Mouse (Mus musculus) CH12.LX (cell line): Measurements from ENCODE around the gene Gucy1a1. TPM values are rescaled to one million over a fixed set of nuclear protein-coding genes. Genes with fewer than 3 reads are reported as not detected.

Experiments used
- DNase-seq: peaks from one replicate; pipeline ENCODE4 v3.0.0-alpha.2; 2013; ENCODE audit errors: extremely low read depth
- H3K27ac ChIP-seq: 2 replicates; pipeline ENCODE4 v1.5.1; 2012; ENCODE audit warnings: low read depth, mild to moderate bottlenecking, control low read depth, moderate library complexity; ENCODE audit not compliant: insufficient read depth
- H3K27me3 ChIP-seq: replicated peaks from 2 replicates; pipeline ENCODE3; 2012; ENCODE audit warnings: inconsistent platforms
- H3K36me3 ChIP-seq, 2 experiments: replicated peaks in 1 of 2; 2 replicates each; pipeline versions ENCODE3 to v1.6.1; 2012; ENCODE audit warnings: inconsistent platforms in 1 of 2, low read length in 1 of 2, mild to moderate bottlenecking in 1 of 2, mixed read lengths in 1 of 2, moderate library complexity in 1 of 2; ENCODE audit not compliant: control insufficient read depth in 1 of 2, insufficient read depth in 1 of 2
- H3K4me1 ChIP-seq, 2 experiments: 2 replicates each; pipeline ENCODE4 v1.6.1; 2012; ENCODE audit warnings: inconsistent platforms in 1 of 2, moderate library complexity in 1 of 2; ENCODE audit not compliant: insufficient read depth in 2 of 2, control insufficient read depth in 1 of 2
- H3K4me2 ChIP-seq: 2 replicates; pipeline ENCODE4 v1.6.1; 2012; ENCODE audit warnings: low read depth, mild to moderate bottlenecking, control low read depth; ENCODE audit not compliant: poor library complexity, insufficient read depth, severe bottlenecking
- H3K4me3 ChIP-seq, 3 experiments: fragments of 150-350 bp in 1 of 3; sonication (generic) in 1 of 3; replicated peaks in 1 of 3; 2 replicates each; pipeline versions ENCODE3 to v1.5.1; 2011 to 2012; ENCODE audit warnings: low read depth in 2 of 3, low read length in 2 of 3, mild to moderate bottlenecking in 2 of 3, moderate library complexity in 2 of 3, control low read depth in 1 of 3, improper control_type of control experiment in 1 of 3, inconsistent platforms in 1 of 3, mixed read lengths in 1 of 3; ENCODE audit not compliant: poor library complexity in 1 of 3
- H3K79me2 ChIP-seq: replicated peaks from 2 replicates; pipeline ENCODE4 v1.6.1; 2012; ENCODE audit warnings: mild to moderate bottlenecking, moderate library complexity; ENCODE audit not compliant: control insufficient read depth, poor library complexity, insufficient read depth, severe bottlenecking; ENCODE audit errors: extremely low read depth
- H3K9ac ChIP-seq: 2 replicates; pipeline ENCODE4 v1.6.1; 2012; ENCODE audit warnings: low read depth, mild to moderate bottlenecking, control low read depth, moderate library complexity; ENCODE audit not compliant: insufficient read depth
- H3K9me3 ChIP-seq: replicated peaks from 2 replicates; pipeline ENCODE3; 2012; ENCODE audit warnings: low read length, inconsistent platforms, mixed read lengths
- BHLHE40 ChIP-seq: IDR thresholded peaks from 2 replicates; pipeline ENCODE4 v1.6.1; 2011; ENCODE audit warnings: mild to moderate bottlenecking, low read depth, low read length, improper control_type of control experiment
- CHD2 ChIP-seq: IDR thresholded peaks from 2 replicates; pipeline ENCODE4 v1.6.1; 2011; ENCODE audit warnings: low read length, improper control_type of control experiment
- CTCF ChIP-seq, 2 experiments: IDR thresholded peaks in 1 of 2; conservative IDR thresholded peaks in 1 of 2; 2 replicates each; pipeline ENCODE4 v1.5.1; 2011 to 2012; ENCODE audit warnings: low read depth in 2 of 2, low read length in 2 of 2, improper control_type of control experiment in 1 of 2, inconsistent platforms in 1 of 2, mild to moderate bottlenecking in 1 of 2, moderate library complexity in 1 of 2
- E2F4 ChIP-seq: IDR thresholded peaks from 2 replicates; pipeline ENCODE4 v1.6.1; 2011; ENCODE audit warnings: low read depth, low read length, improper control_type of control experiment; ENCODE audit not compliant: insufficient replicate concordance
- ETS1 ChIP-seq: conservative IDR thresholded peaks from 2 replicates; pipeline ENCODE4 v1.6.1; 2012; ENCODE audit warnings: low read depth, mild to moderate bottlenecking, inconsistent platforms, low read length, improper control_type of control experiment, moderate library complexity
- GABPA ChIP-seq: IDR thresholded peaks from 2 replicates; pipeline ENCODE4 v1.6.1; 2012; ENCODE audit warnings: low read depth, low read length, improper control_type of control experiment, inconsistent platforms; ENCODE audit not compliant: insufficient replicate concordance
- HCFC1 ChIP-seq: IDR thresholded peaks from 2 replicates; pipeline ENCODE4 v1.6.1; 2012; ENCODE audit warnings: low read depth, mild to moderate bottlenecking, inconsistent platforms, low read length, improper control_type of control experiment
- IRF4 ChIP-seq: IDR thresholded peaks from 2 replicates; pipeline ENCODE4 v1.6.1; 2014; ENCODE audit warnings: low read depth, mild to moderate bottlenecking, inconsistent platforms, low read length, improper control_type of control experiment
- JUN ChIP-seq: IDR thresholded peaks from 2 replicates; pipeline ENCODE4 v1.6.1; 2011; ENCODE audit warnings: low read depth, mild to moderate bottlenecking, low read length, improper control_type of control experiment, moderate library complexity; ENCODE audit not compliant: insufficient read depth
- KAT2A ChIP-seq: IDR thresholded peaks from 2 replicates; pipeline ENCODE4 v1.6.1; 2012; ENCODE audit warnings: low read length, improper control_type of control experiment, inconsistent platforms; ENCODE audit not compliant: insufficient replicate concordance
- MXI1 ChIP-seq: IDR thresholded peaks from 2 replicates; pipeline ENCODE4 v1.6.1; 2011; ENCODE audit warnings: mild to moderate bottlenecking, low read depth, low read length, improper control_type of control experiment
- NRF1 ChIP-seq: IDR thresholded peaks from 2 replicates; pipeline ENCODE4 v1.6.1; 2014; ENCODE audit warnings: low read depth, mild to moderate bottlenecking, inconsistent platforms, low read length, improper control_type of control experiment, moderate library complexity
- PAX5 ChIP-seq: IDR thresholded peaks from 2 replicates; pipeline ENCODE4 v1.6.1; 2012; ENCODE audit warnings: low read length, inconsistent platforms, mixed read lengths
- POLR2AphosphoS2 ChIP-seq: IDR thresholded peaks from 2 replicates; pipeline ENCODE4 v1.6.1; 2011; ENCODE audit warnings: low read depth, low read length, improper control_type of control experiment
- RAD21 ChIP-seq: IDR thresholded peaks from 2 replicates; pipeline ENCODE4 v1.6.1; 2011; ENCODE audit warnings: low read depth, mild to moderate bottlenecking, low read length, improper control_type of control experiment, moderate library complexity
- SMC3 ChIP-seq: IDR thresholded peaks from 2 replicates; pipeline ENCODE4 v1.6.1; 2011; ENCODE audit warnings: low read depth, low read length, improper control_type of control experiment
- TBP ChIP-seq: conservative IDR thresholded peaks from 2 replicates; pipeline ENCODE4 v1.6.1; 2011; ENCODE audit warnings: low read depth, low read length, improper control_type of control experiment
- UBTF ChIP-seq: IDR thresholded peaks from 2 replicates; pipeline ENCODE4 v1.6.1; 2012; ENCODE audit warnings: low read depth, mild to moderate bottlenecking, inconsistent platforms, low read length, improper control_type of control experiment, moderate library complexity
- USF1 ChIP-seq: IDR thresholded peaks from 2 replicates; pipeline ENCODE4 v1.6.1; 2014; ENCODE audit warnings: low read depth, mild to moderate bottlenecking, inconsistent platforms, low read length, improper control_type of control experiment
- ZKSCAN1 ChIP-seq: IDR thresholded peaks from 2 replicates; pipeline ENCODE4 v1.6.1; 2012; ENCODE audit warnings: low read depth, inconsistent platforms, low read length, improper control_type of control experiment, borderline replicate concordance
- ZMIZ1 ChIP-seq: IDR thresholded peaks from 2 replicates; pipeline ENCODE4 v1.6.1; 2012; ENCODE audit warnings: low read depth, mild to moderate bottlenecking, inconsistent platforms, low read length, improper control_type of control experiment
- dilution Hi-C: fragments of 300-500 bp; cut with MboI; formaldehyde crosslinking; loops from 2 replicates; pipeline ENCODE4 v1.14.3; 2020; ENCODE audit warnings: low sequenced_read_pairs; ENCODE audit not compliant: extremely low pct_unique_long_range_greater_than_20kb, extremely low pct_ligation_motif_present
- in situ Hi-C: fragments of 300-500 bp; cut with MboI; formaldehyde crosslinking; loops from 3 replicates; pipeline ENCODE4 v1.14.3; 2019; ENCODE audit warnings: low sequenced_read_pairs, low pct_ligation_motif_present, low pct_unique_long_range_greater_than_20kb, mixed read lengths
- polyA plus RNA-seq: library from polyadenylated mRNA; unstranded; fragments of >175 nt; gene quantifications from 2 replicates; pipeline ENCODE4 v1.2.1, GENCODE M21; 2012; ENCODE audit warnings: low read depth; ENCODE audit not compliant: insufficient read length
- total RNA-seq, 2 experiments: library from RNA; depleted of rRNA; stranded (reverse); fragments of 300-350 nt in 1 of 2; fragments of >200 nt in 1 of 2; gene quantifications; 2 replicates each; pipeline ENCODE4 v1.2.3; 2012 to 2014

The Gucy1a1 gene
- total and polyA plus RNA-seq, 3 experiments, result not detected

DNA sequence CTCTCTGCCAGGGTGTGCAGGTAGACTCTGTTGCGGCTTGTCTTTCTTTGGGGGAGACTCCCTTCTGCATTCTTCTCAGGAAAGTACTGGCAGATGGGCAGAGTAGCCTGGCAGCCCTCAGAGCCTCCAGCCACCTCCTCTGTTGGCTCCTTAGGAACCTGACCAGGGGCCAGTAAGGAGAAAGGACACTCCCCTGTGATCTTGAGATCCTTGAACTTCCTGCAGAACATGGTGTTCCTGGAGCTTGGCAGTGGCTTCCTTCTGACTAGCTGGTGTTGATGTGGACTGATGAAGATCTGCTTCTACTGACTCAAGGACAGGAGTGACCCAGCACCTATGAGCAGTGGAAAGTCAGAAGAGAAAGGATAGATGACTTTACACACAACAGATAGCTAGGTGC, 26.7 kb downstream of the Gucy1a1 start:
- no peaks in the 10 kb centered on the region for H3K36me3 ChIP-seq
- no peak overlapping the region for H3K27ac ChIP-seq
- no peak for TF ChIP-seq ZMIZ1
- TF ChIP-seq UBTF, result no peak
- no peak for TF ChIP-seq POLR2AphosphoS2
- TF ChIP-seq NRF1, result no peak
- no peak for TF ChIP-seq IRF4
- no peak for TF ChIP-seq GABPA
- TF ChIP-seq JUN, result no peak
- TF ChIP-seq BHLHE40, result no peak
- H3K27me3 ChIP-seq, result no peaks in the 10 kb centered on the region
- no peak overlapping the region for H3K4me2 ChIP-seq
- H3K9ac ChIP-seq, result no peak overlapping the region
- no peaks in the 10 kb centered on the region for H3K9me3 ChIP-seq
- in situ Hi-C loops (no loop called here), dilution Hi-C loops (no loop called here)
- no peaks in the 10 kb centered on the region for H3K4me1 ChIP-seq
- DNase-seq, result no peak
- no peak overlapping the region for H3K4me3 ChIP-seq
- H3K79me2 ChIP-seq, result no peaks in the 10 kb centered on the region

DNA sequence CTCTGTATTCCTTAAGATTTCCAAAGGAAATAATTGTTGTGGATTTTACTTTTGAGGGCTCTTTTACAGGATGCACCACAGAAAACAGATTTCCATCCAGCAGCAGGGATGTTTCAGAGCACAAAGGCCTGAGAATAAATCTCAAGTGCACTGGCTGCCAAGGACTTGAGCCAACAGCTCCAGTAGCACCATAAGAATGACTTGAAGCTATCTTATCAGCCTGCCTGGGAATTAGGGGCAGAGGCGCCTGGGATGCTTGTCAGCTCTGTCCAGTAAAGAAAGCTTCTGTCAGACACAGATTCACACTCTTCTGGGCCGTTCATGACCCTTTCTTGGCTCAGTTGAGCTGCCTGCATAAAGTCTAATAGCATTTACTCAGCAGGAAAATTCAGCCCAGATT, 33.1 kb downstream of the Gucy1a1 start:
- H3K27ac ChIP-seq, result no peak overlapping the region
- H3K79me2 ChIP-seq, result no peaks in the 10 kb centered on the region
- H3K4me3 ChIP-seq, result no peak overlapping the region
- in situ Hi-C loops (no loop called here), dilution Hi-C loops (no loop called here)
- no peaks in the 10 kb centered on the region for H3K9me3 ChIP-seq
- no peaks in the 10 kb centered on the region for H3K4me1 ChIP-seq
- H3K36me3 ChIP-seq, result no peaks in the 10 kb centered on the region
- no peaks in the 10 kb centered on the region for H3K27me3 ChIP-seq
- no peak overlapping the region for H3K9ac ChIP-seq
- TF ChIP-seq TBP (no peak), RAD21 (no peak), ETS1 (no peak), PAX5 (no peak)
- no peak overlapping the region for H3K4me2 ChIP-seq
- DNase-seq, result no peak

GRCm38 (mm10) chr3:82111986-82112385, 33.6 kb downstream of the Gucy1a1 start:
- Histone ChIP-seq H3K4me3 (no peak overlapping the region), H3K4me2 (no peak overlapping the region), H3K36me3 (no peaks in the 10 kb centered on the region), H3K4me1 (no peaks in the 10 kb centered on the region), H3K9me3 (no peaks in the 10 kb centered on the region), H3K9ac (no peak overlapping the region), H3K79me2 (no peaks in the 10 kb centered on the region), H3K27me3 (no peaks in the 10 kb centered on the region), H3K27ac (no peak overlapping the region)
- TF ChIP-seq ZKSCAN1, result no peak
- TF ChIP-seq CTCF (conservative IDR thresholded peaks at IDR 0.05 in 1 of 2, IDR thresholded peaks at IDR 0.05 in 1 of 2; ENCODE audit: low read depth in 2 of 2, low read length in 2 of 2), result no peak
- no peak for TF ChIP-seq USF1
- TF ChIP-seq E2F4, result no peak
- no peak for TF ChIP-seq CHD2
- no peak for TF ChIP-seq KAT2A
- TF ChIP-seq MXI1, result no peak
- no peak for TF ChIP-seq HCFC1
- no peak for TF ChIP-seq SMC3
- dilution Hi-C loops (no loop called here), in situ Hi-C loops (no loop called here)
- DNase-seq, result no peak
